Mouse (Mus musculus): ENCODE data around the gene Gm26620.
A peak's percentile ranks its signal among the peaks of the same experiment; 100 is the strongest.

Gm26620 gene

DNA sequence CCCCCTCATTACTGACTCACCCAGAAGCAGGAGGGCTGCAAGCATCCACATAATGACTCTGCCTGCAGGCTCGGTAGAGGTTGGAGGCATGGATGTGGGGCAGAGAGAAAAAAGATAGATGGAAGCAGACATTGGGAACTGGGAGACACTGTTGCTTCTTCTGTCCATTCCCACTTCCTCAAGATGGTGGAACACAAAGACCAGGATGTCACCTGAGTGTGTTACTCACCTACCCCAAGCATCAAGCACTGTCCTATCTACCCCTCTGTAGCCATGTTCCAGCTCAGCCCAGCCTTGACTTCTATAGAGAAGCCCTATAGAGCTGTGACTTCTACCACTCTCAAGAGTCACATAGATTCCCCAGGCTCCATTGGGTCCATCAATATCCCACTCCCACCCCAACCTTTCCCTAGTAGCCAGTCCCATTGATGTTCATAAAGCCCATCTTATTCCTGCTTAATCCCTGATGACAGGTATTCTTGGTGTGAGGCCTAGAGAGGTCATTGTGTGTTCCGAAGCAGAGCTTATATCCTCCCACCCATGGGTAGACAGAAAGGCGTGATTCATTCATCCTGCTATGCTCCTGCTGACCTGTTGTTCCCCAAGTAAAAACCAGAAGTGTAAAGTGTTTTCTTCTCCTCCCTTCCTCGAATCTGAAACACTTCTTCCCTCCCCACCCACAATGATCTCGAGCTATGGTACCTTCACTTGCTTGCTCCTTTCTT, 28.2 kb downstream of the Gm26620 start, which contains the start of gene Fcrlb:
Gene Fcrlb, minus strand, starts transcription at position 51 of the 725 bp plus-strand sequence.
- DNase-seq (ENCODE audit: low spot score), result no peak

- no peak for DNase-seq (ENCODE audit: low spot score)
Measured at GRCm38 (mm10) chr1:170915657-170916056, 30.8 kb downstream of the Gm26620 start.

DNA sequence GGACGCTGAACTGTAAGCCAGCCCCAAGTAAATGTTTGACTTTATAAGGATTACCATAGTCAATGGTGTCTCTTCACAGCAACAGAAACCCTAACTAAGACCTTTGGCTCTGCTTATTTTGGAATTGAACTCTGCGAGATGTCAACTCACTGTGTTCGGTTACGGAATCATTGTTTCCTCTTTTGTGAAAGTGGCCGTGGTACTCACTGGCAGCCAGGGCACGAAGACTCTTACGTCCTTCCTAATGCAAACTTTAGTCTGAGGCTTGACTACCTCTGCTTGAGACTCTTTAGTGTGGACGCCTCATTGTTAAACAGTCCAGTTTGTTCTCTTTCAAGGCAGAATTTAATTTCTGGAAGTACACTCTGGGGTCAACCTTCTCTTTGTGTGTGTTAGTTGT, 34.4 kb downstream of the Gm26620 start:
- no peak for DNase-seq (ENCODE audit: low spot score)

DNA sequence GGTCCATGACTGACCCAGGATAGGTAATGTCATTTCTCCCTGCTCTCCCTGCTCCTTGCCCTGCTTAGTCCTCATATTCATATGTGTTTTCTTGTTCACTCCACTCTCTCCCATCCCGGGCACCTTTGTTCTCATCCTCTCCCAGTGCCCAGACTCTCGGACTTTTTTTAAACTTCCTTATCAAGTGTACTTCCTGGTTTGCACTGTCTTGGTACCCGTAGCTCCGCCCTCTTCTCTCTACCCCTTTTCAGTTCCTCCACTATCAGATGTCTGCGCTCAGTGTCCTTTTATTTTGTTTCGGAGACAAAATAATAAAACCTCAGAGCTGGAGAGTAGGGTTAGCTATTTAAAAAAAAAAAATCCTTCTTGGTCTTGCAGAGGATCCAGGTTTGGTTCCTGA, 39.6 kb downstream of the Gm26620 start:
- DNase-seq (ENCODE audit: low spot score), result no peak

DNA sequence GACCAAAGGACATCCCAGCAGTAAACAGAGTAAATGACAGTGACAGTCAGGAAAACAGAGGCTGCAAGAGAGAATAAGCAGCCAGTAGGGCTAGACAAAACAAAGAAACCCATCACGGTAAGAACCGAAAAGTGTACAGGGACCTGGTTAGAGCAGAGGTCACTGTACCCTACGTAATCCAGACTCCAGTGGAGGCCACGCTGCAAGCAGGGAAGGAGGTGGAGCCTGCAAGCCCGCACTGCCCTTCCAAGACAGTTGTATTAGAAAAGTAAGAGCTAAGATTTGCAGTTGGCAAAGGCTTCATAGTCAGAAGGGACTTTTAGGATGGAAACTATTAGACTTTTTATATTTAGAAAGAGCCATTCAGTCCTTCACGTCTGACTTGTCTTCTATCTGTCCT, 42.1 kb downstream of the Gm26620 start:
- peak; percentile 39 for DNase-seq (ENCODE audit: low spot score)

DNA sequence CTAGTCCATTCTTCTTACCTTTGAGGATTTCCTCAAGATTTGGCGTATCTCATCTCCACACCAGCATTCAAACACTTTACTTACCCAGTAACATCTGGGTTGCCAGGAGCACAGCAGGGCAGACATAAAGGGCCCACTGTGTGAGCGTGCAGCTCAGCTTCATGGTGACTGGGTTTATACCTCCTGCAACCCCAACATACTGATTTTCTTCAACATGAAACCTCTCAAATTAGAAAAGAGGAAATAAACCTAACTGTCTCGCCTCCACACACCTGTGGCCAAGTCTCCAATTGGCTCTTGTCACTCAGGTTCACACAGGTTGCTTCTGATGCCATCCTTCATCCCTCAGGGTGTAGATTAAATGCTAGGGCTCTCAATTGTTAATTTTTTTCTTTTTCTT, 42.5 kb downstream of the Gm26620 start, which contains the start of gene Fcrla:
Gene Fcrla, minus strand, starts transcription at position 206 of the 400 bp plus-strand sequence.
- DNase-seq (ENCODE audit: low spot score), result no peak

DNA sequence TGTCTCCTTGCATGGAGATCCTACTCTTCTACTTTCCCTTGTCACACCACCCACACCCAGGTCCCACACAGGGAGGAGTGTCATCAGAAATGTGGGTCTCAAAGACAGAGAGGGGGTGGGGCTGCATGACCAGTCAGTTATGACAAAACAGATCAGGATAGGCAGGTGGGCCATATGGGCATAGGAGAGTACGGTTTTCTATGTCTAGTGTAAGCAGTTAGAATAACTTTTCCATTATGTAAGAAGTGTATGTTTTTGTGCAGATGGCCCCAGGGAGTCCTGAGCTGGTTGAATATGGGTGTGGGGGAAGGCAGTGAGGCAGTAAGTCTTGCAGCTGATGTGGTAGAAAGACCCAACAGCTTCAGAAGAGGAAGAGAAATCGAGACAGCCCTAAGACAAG, 43.6 kb downstream of the Gm26620 start:
- no peak for DNase-seq (ENCODE audit: low spot score)

GRCm38 (mm10) chr1:170929245-170929644, 44.4 kb downstream of the Gm26620 start:
- DNase-seq (ENCODE audit: low spot score), result no peak

DNA sequence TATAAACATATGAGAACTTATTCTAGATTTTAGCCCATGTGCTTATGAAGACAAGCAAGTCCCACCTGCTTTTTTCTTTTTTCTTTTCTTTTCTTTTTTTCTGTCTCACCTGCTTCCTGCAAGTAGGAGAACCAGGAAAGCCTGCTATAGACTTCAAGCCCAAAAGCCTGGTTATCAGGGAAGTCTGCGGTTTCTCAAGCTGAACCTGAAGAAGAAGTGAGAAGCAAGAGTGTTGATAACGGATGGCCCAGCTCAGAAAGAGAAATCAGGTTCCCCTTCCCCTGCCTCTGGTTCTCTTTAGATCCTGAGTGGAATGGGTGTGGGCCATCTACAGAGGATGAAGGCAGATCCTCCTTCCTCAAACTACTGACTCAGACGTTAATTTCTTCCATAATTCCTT, 47.2 kb downstream of the Gm26620 start:
- no peak for DNase-seq (ENCODE audit: low spot score)

DNA sequence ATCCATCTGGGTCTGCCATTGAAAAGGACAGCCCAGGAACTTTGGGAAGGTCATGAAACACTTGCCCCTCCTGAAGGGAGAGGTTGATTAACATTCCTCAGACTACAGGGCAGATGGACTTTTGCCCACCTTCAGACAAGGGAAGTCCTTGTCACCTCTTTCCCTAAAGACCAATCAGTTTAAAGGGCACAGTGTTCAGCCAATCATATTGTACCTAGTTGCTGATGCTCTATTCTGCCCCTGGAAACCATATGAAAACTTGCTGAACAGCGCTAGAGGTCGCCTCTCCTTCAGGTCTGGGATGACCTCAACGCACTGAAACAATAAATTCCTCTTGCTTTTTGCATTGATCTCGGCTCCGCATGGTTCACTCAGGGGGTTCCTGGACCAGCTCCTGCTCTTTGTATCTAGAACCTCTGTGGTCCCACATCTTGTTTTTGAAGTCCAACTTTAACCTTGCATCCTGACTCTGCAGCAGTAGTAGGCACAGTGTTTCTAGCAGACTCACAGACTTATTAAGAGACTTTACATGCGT, 48.6 kb downstream of the Gm26620 start:
- DNase-seq (ENCODE audit: low spot score), result no peak

DNA sequence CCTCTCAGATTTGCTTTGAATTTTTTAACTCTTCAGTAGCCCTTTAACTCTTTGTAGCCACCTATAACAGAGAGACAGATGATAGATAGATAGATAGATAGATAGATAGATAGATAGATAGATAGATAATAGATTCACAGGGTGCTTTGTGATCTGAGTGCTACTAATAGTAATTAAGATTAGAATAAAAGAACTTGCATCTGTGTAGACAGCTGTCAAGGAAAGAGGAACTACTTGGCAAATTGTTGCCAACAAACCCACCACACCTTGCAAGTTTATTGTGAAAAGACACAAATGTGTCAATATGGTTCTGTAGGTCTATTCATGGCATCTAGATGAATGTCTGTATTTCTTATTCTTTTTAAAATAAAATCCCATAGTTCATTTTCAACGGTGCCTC, 49.1 kb downstream of the Gm26620 start:
- no peak for DNase-seq (ENCODE audit: low spot score)

DNA sequence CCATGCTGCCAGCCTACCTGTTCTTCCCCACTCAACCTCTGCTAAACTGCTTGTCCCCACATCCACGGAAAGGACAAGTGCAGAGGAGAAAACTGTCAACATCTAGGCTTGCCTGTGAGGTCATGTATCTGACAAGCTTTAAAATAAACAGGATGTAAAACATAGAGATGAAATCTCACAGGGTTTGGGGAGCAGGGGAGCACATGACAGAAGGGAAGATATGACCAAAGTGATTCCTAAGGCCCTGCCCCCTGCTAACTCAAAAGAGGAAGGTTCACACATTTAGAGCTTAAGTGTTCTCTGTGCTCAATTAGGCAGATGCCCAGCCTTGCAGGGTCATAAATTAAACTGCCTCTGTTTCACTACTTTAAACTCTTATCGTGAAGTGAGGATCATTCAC, 49.5 kb downstream of the Gm26620 start:
- DNase-seq (ENCODE audit: low spot score), result no peak

Measured in ovary, postnatal 36 days (tissue).